Mouse (Mus musculus) stomach, postnatal 0 days (tissue): Measurements from ENCODE around the gene Fam129b. TPM values are rescaled to one million over a fixed set of nuclear protein-coding genes. Genes with fewer than 3 reads are reported as not detected.

Experiments
- ATAC-seq: fragments of 200-750 bp; cut with Nextera tagmentation; 2 replicates; pipeline ENCODE4 v1.8.0; 2017; ENCODE audit not compliant: low FRiP score, low TSS enrichment
- DNase-seq: peaks from one replicate; pipeline ENCODE4 v3.0.0-alpha.2; 2016; ENCODE audit warnings: low spot score
- H3K27ac ChIP-seq: fragments of 300-500 bp; sonication (generic); replicated peaks from 2 replicates; pipeline ENCODE4 v1.5.1; 2014; ENCODE audit warnings: mild to moderate bottlenecking, control low read depth
- H3K27me3 ChIP-seq: fragments of 300-500 bp; sonication (generic); 2 replicates; pipeline ENCODE4 v1.6.1; 2014; ENCODE audit warnings: low read length; ENCODE audit not compliant: control insufficient read depth, insufficient read depth
- H3K36me3 ChIP-seq: fragments of 300-500 bp; sonication (generic); 2 replicates; pipeline ENCODE4 v1.6.1; 2014; ENCODE audit warnings: low read length, mixed read lengths; ENCODE audit not compliant: control insufficient read depth, insufficient read depth
- H3K4me1 ChIP-seq: fragments of 300-500 bp; sonication (generic); replicated peaks from 2 replicates; pipeline ENCODE4 v1.6.1; 2014; ENCODE audit warnings: antibody characterized with exemption; ENCODE audit not compliant: control insufficient read depth, insufficient read depth
- H3K4me2 ChIP-seq: fragments of 300-500 bp; sonication (generic); replicated peaks from 2 replicates; pipeline ENCODE4 v1.6.1; 2014; ENCODE audit warnings: low read depth, mild to moderate bottlenecking, control low read depth, moderate library complexity
- H3K4me3 ChIP-seq: fragments of 300-500 bp; sonication (generic); 2 replicates; pipeline ENCODE4 v1.5.1; 2014; ENCODE audit warnings: low read depth, low read length, control low read depth
- H3K9ac ChIP-seq: fragments of 300-500 bp; sonication (generic); 2 replicates; pipeline ENCODE4 v1.6.1; 2014; ENCODE audit warnings: mild to moderate bottlenecking, low read length, control low read depth, mixed read lengths
- H3K9me3 ChIP-seq: fragments of 300-500 bp; sonication (generic); 2 replicates; pipeline ENCODE4 v1.6.1; 2016; ENCODE audit warnings: low read length; ENCODE audit not compliant: control insufficient read depth
- CTCF ChIP-seq: IDR thresholded peaks from 2 replicates; pipeline ENCODE4 v1.5.1; 2016; ENCODE audit warnings: antibody characterized with exemption, low read depth, mild to moderate bottlenecking, moderate library complexity
- EP300 ChIP-seq: optimal IDR thresholded peaks from 2 replicates; pipeline ENCODE3; 2016; ENCODE audit warnings: antibody characterized with exemption
- WGBS: fragments of 180-500 bp; shearing (Covaris S2); extraction: QIAGEN DNeasy Blood & Tissue Kit; methylation state at CpG from one replicate; pipeline ENCODE4 v1.1.7; 2014; 5-methylcytosine and 5-hydroxymethylcytosine counted together
- polyA plus RNA-seq: library from polyadenylated mRNA; unstranded; fragments of >200 nt; fragmentation: Nextera tagmentation; extraction: Ambion mirVana; gene quantifications from 2 replicates; pipeline ENCODE4 v1.2.1, GENCODE M21; 2015

Fam129b gene
- polyA plus RNA-seq, 1 experiment from 2014 or later = 90.7 TPM

DNA sequence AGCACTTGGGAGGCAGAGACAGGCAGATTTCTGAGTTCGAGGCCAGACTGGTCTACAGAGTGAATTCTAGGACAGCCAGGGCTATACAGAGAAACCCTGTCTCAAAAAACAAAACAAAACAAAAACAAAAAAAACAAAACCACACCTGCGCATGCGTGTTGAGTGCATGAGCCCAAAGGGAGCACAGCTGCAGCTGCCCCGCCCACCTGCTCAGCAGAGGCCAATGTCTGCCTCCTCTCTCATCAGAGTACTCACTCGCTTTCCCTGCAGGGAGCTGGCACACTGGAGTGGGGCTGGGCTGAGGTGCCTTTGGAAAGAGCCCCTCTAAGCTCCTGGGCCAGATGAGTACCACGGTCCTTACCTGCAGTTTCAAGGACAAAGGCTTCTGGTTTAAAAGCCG lies 55.8 kb downstream of the Fam129b start:
- H3K27ac ChIP-seq = no peak overlapping the region
- H3K27me3 ChIP-seq = no peaks in the 10 kb centered on the region
- no peaks in the 10 kb centered on the region for H3K9me3 ChIP-seq
- ATAC-seq = no peak
- no peak overlapping the region for H3K4me2 ChIP-seq
- TF ChIP-seq CTCF (no peak), EP300 (no peak)
- H3K4me1 ChIP-seq = 0 out of 2 replicates have a peak, but pooled peaks cover 2% of the 10 kb centered on the region
- H3K4me3 ChIP-seq = no peak overlapping the region
- no peak overlapping the region for H3K9ac ChIP-seq
- peaks cover 11% of the 10 kb centered on the region; the same call in 1 of the 2 replicates for H3K36me3 ChIP-seq
- no peak for DNase-seq
- 71% methylated on average over 7 of the region's 7 CpGs for WGBS

DNA sequence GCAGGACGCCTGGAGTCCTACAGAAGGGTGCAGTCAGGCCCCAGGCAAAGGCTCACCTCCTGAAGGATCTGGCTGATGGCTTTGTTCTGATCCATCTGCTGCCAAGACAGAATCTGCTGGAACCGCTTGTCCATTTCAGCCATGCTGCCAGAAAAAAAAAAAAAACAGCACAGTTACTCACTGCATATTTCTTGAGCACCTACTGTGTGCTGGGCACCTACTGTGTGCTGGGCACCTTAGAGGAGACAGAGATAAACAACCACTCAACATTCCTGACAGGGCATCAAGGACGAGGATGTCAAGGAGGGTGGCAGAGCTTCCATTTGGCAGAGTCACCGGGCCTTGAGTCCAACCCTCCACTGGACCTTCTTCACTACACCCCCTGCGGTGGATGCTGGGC lies 62.8 kb downstream of the Fam129b start:
- Histone ChIP-seq H3K27me3 (no peaks in the 10 kb centered on the region), H3K4me2 (no peak overlapping the region), H3K36me3 (peaks cover 14% of the 10 kb centered on the region), H3K4me3 (no peak overlapping the region), H3K4me1 (no peaks in the 10 kb centered on the region), H3K9ac (no peak overlapping the region), H3K9me3 (no peaks in the 10 kb centered on the region), H3K27ac (no peak overlapping the region)
- no peak for ATAC-seq
- 87% methylated on average over 5 of the region's 5 CpGs for WGBS
- TF ChIP-seq CTCF (no peak), EP300 (no peak)
- DNase-seq = no peak

DNA sequence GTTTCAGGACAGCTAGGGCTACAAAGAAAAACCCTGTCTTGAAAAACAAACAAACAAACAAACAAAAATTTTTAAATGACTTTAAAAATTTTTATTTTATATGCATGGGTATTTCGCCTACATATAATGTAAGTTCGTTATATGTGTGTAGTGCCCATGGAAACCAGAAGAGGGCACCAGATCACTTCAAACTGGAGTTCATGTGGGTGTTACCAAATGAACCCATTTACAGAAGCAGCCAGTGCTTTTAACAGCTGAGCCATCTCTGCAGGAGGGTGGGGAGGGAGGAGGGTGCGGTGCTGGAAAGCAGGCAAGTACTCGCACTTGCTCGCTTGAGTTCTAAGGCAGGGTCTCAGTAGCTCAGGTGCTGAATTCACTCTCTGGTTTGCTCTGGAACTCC lies 63.5 kb downstream of the Fam129b start:
- H3K4me2 ChIP-seq = no peak overlapping the region
- H3K9me3 ChIP-seq = no peaks in the 10 kb centered on the region
- no peaks in the 10 kb centered on the region for H3K4me1 ChIP-seq
- H3K27ac ChIP-seq = no peak overlapping the region
- peaks cover 12% of the 10 kb centered on the region for H3K36me3 ChIP-seq
- DNase-seq = no peak
- peak; percentile 81 for TF ChIP-seq CTCF
- no peak for TF ChIP-seq EP300
- no peak; the same call in 1 of the 2 replicates for ATAC-seq
- WGBS = 65% methylated on average over 5 of the region's 5 CpGs
- no peak overlapping the region for H3K9ac ChIP-seq
- H3K27me3 ChIP-seq = no peaks in the 10 kb centered on the region
- H3K4me3 ChIP-seq = no peak overlapping the region

DNA sequence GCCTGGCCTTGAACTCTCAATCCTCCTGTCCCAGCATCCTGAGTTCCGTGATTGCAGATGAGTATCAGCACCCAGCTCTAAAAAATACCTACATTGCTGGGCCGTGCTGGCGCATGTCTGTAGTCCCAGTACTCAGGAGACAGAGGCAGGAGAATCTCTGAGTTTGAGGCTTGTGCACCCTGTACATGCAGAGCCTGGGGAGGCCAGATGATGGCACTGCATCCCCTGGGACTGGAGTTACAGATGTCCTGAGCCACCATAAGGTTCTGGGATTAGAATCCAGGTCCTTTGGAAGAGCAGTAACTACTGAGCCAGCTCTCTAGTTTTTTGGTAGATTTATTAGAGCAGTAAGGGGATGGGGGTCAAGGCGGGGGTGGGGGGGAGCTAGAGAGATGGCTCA lies 64.6 kb downstream of the Fam129b start:
- DNase-seq (no peak), ATAC-seq (no peak)
- Histone ChIP-seq H3K9me3 (no peaks in the 10 kb centered on the region), H3K9ac (no peak overlapping the region), H3K27me3 (no peaks in the 10 kb centered on the region), H3K4me3 (no peak overlapping the region), H3K4me1 (no peaks in the 10 kb centered on the region), H3K4me2 (no peak overlapping the region), H3K27ac (no peak overlapping the region), H3K36me3 (peaks cover 15% of the 10 kb centered on the region)
- WGBS = 94% methylated on average over 4 of the region's 4 CpGs
- TF ChIP-seq EP300 (no peak), CTCF (no peak)

DNA sequence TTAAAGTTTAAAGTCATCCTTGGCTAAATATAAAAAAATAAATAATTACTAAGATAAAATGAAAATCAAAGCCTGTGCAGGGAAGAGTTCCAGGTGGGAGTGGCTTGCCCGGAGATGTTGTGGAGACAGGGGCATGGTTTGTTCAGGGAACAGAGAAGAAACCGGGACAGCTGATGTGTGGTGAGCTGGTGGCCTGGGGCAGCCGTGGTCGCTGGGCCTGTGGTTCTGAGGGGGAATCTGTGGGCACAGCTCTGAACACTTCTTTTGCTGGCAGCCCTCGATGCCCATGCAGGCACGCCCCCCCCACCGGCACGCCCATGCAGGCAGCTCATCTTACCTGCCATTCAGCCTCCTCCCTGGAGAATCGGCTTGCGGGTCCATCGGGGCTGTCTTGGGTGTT lies 71.5 kb downstream of the Fam129b start:
- Histone ChIP-seq H3K4me1 (no peaks in the 10 kb centered on the region), H3K9ac (no peak overlapping the region), H3K4me2 (no peak overlapping the region), H3K9me3 (no peaks in the 10 kb centered on the region), H3K27me3 (no peaks in the 10 kb centered on the region), H3K36me3 (peaks cover 24% of the 10 kb centered on the region), H3K27ac (no peak overlapping the region), H3K4me3 (no peak overlapping the region)
- ATAC-seq (no peak), DNase-seq (no peak)
- TF ChIP-seq CTCF = no peak
- WGBS = 85% methylated on average over 11 of the region's 11 CpGs

DNA sequence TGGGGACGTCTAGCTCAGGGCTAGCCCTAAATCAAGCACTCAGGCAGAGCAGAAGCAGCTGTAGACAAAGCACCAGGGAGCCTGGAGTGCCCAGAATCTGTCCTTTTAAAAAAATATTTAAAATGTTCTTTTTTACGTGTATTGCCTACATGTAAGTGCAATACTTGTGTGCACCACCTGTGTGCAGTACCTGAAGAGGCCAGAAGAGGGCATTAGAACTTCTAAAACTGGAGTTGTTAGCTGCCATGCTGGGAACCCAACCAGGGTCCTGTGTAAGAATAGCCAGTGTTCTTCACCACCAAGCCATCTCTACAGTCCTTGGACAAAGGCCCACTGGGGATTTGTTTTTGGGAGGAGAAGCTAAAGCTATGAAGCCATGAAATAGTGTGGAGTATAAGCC lies 78.7 kb downstream of the Fam129b start:
- no peaks in the 10 kb centered on the region for H3K27me3 ChIP-seq
- H3K4me1 ChIP-seq = no peaks in the 10 kb centered on the region
- no peak overlapping the region for H3K9ac ChIP-seq
- no peak overlapping the region for H3K27ac ChIP-seq
- no peak overlapping the region for H3K4me2 ChIP-seq
- 90% methylated on average over 2 of the region's 2 CpGs for WGBS
- ATAC-seq (no peak), DNase-seq (no peak)
- H3K4me3 ChIP-seq = no peak overlapping the region
- peaks cover 11% of the 10 kb centered on the region for H3K36me3 ChIP-seq
- TF ChIP-seq EP300 (no peak), CTCF (peak; percentile 34)
- H3K9me3 ChIP-seq = no peaks in the 10 kb centered on the region
